Mouse (Mus musculus): ENCODE data around the gene Olfr473.
"Not testable (repeated sequence)": the region's sequence is repeated elsewhere in the genome, so short reads cannot be mapped to it uniquely, and the experiment has no call there.

Gene Olfr473

DNA sequence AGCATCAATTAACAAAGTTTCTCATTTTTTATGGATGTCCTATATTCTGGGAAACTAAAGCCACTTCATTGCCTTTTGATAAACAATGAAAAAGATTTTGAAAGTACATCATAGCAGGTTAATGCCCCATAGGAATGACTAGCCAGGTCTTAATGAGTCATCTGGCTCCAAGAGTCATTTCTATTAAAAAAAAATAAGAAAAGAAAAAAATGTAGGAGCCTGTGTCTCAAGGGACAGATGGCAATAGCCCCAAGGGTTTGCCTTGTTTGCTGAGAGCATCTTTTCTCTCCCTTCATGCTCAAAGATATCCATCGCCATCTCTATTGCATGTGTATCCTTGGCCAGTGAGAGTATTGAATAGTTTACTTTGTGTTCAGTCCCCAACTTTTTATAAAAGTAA lies at the start of gene Olfr473:
Olfr473 (plus strand) TSS at position 301 of the 400 bp plus-strand sequence.
- DNase-seq (ENCODE audit: extremely low spot score, low read depth, low spot score), result no peak

GRCm38 (mm10) chr7:107897602-107898001 lies 32.6 kb upstream of the Olfr473 start, which contains the start of gene Olfr472:
Gene Olfr472, plus strand, starts transcription at chr7:107897902.
- DNase-seq (ENCODE audit: extremely low spot score, low read depth, low spot score), result no peak

- DNase-seq (ENCODE audit: extremely low spot score, low read depth, low spot score), result not testable (repeated sequence)
These were observed 22.3 kb downstream of the Olfr473 start for GRCm38 (mm10) chr7:107952539-107952938.

GRCm38 (mm10) chr7:107954343-107954742 lies 24.1 kb downstream of the Olfr473 start, which contains the start of gene Olfr474:
Gene Olfr474, plus strand, starts transcription at chr7:107954643.
- no peak for DNase-seq (ENCODE audit: extremely low spot score, low read depth, low spot score)

GRCm38 (mm10) chr7:107964503-107964902 lies 34.3 kb downstream of the Olfr473 start, which contains the start of gene Olfr476:
Gene Olfr476, plus strand, starts transcription at chr7:107964803.
- DNase-seq (ENCODE audit: extremely low spot score, low read depth, low spot score), result no peak

Measured in hindlimb bud, embryonic 11.5 days (tissue).